Mouse (Mus musculus): Measurements from ENCODE around the gene Tmem51. TPM values are rescaled to one million over a fixed set of nuclear protein-coding genes. Genes with fewer than 3 reads are reported as not detected.

Tmem51 gene
- total and polyA plus RNA-seq, 3 experiments, result not detected

- Histone ChIP-seq H3K79me2 (ENCODE audit: control insufficient read depth, insufficient read depth, low read length, poor library complexity) (no peaks in the 10 kb centered on the region), H3K4me1 (ENCODE audit: control insufficient read depth in 1 of 2, insufficient read depth in 2 of 2, low read length in 2 of 2) (no peaks in the 10 kb centered on the region), H3K9ac (ENCODE audit: control insufficient read depth, low read depth, low read length, poor library complexity, severe bottlenecking) (no peak overlapping the region), H3K4me3 (ENCODE audit: control insufficient read depth in 1 of 2, insufficient read depth in 1 of 2, low read depth in 2 of 2, low read length in 2 of 2) (no peak overlapping the region), H3K9me3 (replicated peaks; ENCODE audit: insufficient read depth, low read length) (no peaks in the 10 kb centered on the region), H3K27ac (ENCODE audit: control insufficient read depth, low read depth, low read length) (no peak overlapping the region), H3K27me3 (ENCODE audit: control insufficient read depth in 1 of 2, insufficient read depth in 2 of 2, low read length in 2 of 2) (no peaks in the 10 kb centered on the region), H3K36me3 (ENCODE audit: control insufficient read depth in 1 of 2, insufficient read depth in 2 of 2, low read length in 2 of 2) (no peaks in the 10 kb centered on the region)
- no peak for DNase-seq (ENCODE audit: low read depth, low spot score)
- TF ChIP-seq MYB (IDR thresholded peaks at IDR 0.05; ENCODE audit: low read depth, low read length) (no peak), TAL1 (IDR thresholded peaks at IDR 0.05; ENCODE audit: low read length) (no peak), MAFK (IDR thresholded peaks at IDR 0.05; ENCODE audit: borderline replicate concordance, low read depth, low read length) (no peak), MAX (IDR thresholded peaks at IDR 0.05; ENCODE audit: low read length) (no peak), USF1 (IDR thresholded peaks at IDR 0.05; ENCODE audit: low read depth, low read length) (no peak), ZC3H11A (IDR thresholded peaks at IDR 0.05; ENCODE audit: low read depth, low read length) (no peak), ETS1 (IDR thresholded peaks at IDR 0.05; ENCODE audit: low read depth, low read length) (no peak), POLR2AphosphoS5 (IDR thresholded peaks at IDR 0.05; ENCODE audit: borderline replicate concordance, low read depth, low read length) (no peak), USF2 (IDR thresholded peaks at IDR 0.05; ENCODE audit: borderline replicate concordance in 1 of 2, insufficient read depth in 1 of 2, low read depth in 1 of 2, low read length in 2 of 2) (no peak), TBP (IDR thresholded peaks at IDR 0.05; ENCODE audit: low read depth, low read length) (no peak), ELF1 (IDR thresholded peaks at IDR 0.05; ENCODE audit: low read depth, low read length) (no peak), MYC (IDR thresholded peaks at IDR 0.05; ENCODE audit: low read depth, low read length) (no peak)
Observed at GRCm38 (mm10) chr4:141983689-141984088, 100.4 kb downstream of the Tmem51 start.

GRCm38 (mm10) chr4:141981475-141981874 is 102.6 kb downstream of the Tmem51 start:
- DNase-seq (ENCODE audit: low read depth, low spot score), result no peak
- Histone ChIP-seq H3K79me2 (ENCODE audit: control insufficient read depth, insufficient read depth, low read length, poor library complexity) (no peaks in the 10 kb centered on the region), H3K36me3 (ENCODE audit: control insufficient read depth in 1 of 2, insufficient read depth in 2 of 2, low read length in 2 of 2) (no peaks in the 10 kb centered on the region), H3K9ac (ENCODE audit: control insufficient read depth, low read depth, low read length, poor library complexity, severe bottlenecking) (no peak overlapping the region), H3K27ac (ENCODE audit: control insufficient read depth, low read depth, low read length) (no peak overlapping the region), H3K4me3 (ENCODE audit: control insufficient read depth in 1 of 2, insufficient read depth in 1 of 2, low read depth in 2 of 2, low read length in 2 of 2) (no peak overlapping the region), H3K9me3 (replicated peaks; ENCODE audit: insufficient read depth, low read length) (no peaks in the 10 kb centered on the region), H3K27me3 (ENCODE audit: control insufficient read depth in 1 of 2, insufficient read depth in 2 of 2, low read length in 2 of 2) (no peaks in the 10 kb centered on the region), H3K4me1 (ENCODE audit: control insufficient read depth in 1 of 2, insufficient read depth in 2 of 2, low read length in 2 of 2) (no peaks in the 10 kb centered on the region)
- TF ChIP-seq RCOR1 (IDR thresholded peaks at IDR 0.05; ENCODE audit: low read depth, low read length) (no peak), EP300 (IDR thresholded peaks at IDR 0.05; ENCODE audit: low read depth in 1 of 2, low read length in 2 of 2) (no peak), HCFC1 (IDR thresholded peaks at IDR 0.05; ENCODE audit: low read depth, low read length) (no peak), POLR2A (IDR thresholded peaks at IDR 0.05; ENCODE audit: control insufficient read depth in 1 of 2, insufficient read depth in 1 of 2, low read depth in 1 of 2, low read length in 2 of 2, poor library complexity in 1 of 2) (no peak), ETS1 (IDR thresholded peaks at IDR 0.05; ENCODE audit: low read depth, low read length) (no peak), ZMIZ1 (IDR thresholded peaks at IDR 0.05; ENCODE audit: low read depth, low read length) (no peak), TBP (IDR thresholded peaks at IDR 0.05; ENCODE audit: low read depth, low read length) (no peak), JUND (IDR thresholded peaks at IDR 0.05; ENCODE audit: low read depth, low read length) (no peak), MYB (IDR thresholded peaks at IDR 0.05; ENCODE audit: low read depth, low read length) (no peak), POLR2AphosphoS5 (IDR thresholded peaks at IDR 0.05; ENCODE audit: borderline replicate concordance, low read depth, low read length) (no peak), CTCF (IDR thresholded peaks at IDR 0.05 in 2 of 3, conservative IDR thresholded peaks at IDR 0.05 in 1 of 3; ENCODE audit: control insufficient read depth in 1 of 3, insufficient read depth in 1 of 3, low read depth in 2 of 3, low read length in 3 of 3, poor library complexity in 1 of 3, severe bottlenecking in 1 of 3) (no peak), MAX (IDR thresholded peaks at IDR 0.05; ENCODE audit: low read length) (no peak), MYC (IDR thresholded peaks at IDR 0.05; ENCODE audit: low read depth, low read length) (no peak), CHD1 (IDR thresholded peaks at IDR 0.05; ENCODE audit: low read depth, low read length) (no peak), CHD2 (IDR thresholded peaks at IDR 0.05; ENCODE audit: low read length) (no peak), ZKSCAN1 (IDR thresholded peaks at IDR 0.05; ENCODE audit: low read depth, low read length) (no peak), MAZ (IDR thresholded peaks at IDR 0.05; ENCODE audit: low read depth, low read length) (no peak), KAT2A (conservative IDR thresholded peaks at IDR 0.05; ENCODE audit: low read depth, low read length) (no peak)

Data from MEL (cell line).